Mouse (Mus musculus) layer of hippocampus, postnatal 10 days (tissue): ENCODE measurements around the gene Hoxb1. TPM values are rescaled to one million over a fixed set of nuclear protein-coding genes. Genes with fewer than 3 reads are reported as not detected.

Source experiments
- DNase-seq, 2 experiments: peaks; one replicate each; pipeline ENCODE4 v3.0.0; 2021; ENCODE audit warnings: low spot score in 2 of 2
- total RNA-seq, 2 experiments: library from RNA; stranded (reverse); gene quantifications; 2 replicates each; pipeline ENCODE4 v1.2.3; 2021

Gene Hoxb1
- total RNA-seq, 2 experiments from 2014 or later = not detected

DNA sequence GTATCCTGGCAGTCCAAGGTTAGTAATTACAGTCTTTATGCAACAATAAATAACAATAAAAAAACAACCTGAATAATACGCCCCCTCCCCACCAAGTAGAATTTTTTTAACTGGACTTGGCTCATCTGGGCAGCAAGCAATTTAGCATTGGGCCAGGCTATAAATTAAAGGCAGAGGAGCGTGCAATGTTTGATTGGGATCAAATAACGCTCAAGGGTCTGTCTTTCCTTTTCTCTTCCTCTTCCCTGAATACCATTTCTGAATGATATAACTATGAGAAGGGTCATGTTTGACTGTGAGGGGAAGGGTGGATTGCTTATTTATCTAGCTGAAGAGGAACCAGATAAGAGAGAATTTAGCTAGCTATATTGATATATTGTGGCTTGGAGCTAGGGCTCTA lies 16.6 kb upstream of the Hoxb1 start:
- no peak for DNase-seq

DNA sequence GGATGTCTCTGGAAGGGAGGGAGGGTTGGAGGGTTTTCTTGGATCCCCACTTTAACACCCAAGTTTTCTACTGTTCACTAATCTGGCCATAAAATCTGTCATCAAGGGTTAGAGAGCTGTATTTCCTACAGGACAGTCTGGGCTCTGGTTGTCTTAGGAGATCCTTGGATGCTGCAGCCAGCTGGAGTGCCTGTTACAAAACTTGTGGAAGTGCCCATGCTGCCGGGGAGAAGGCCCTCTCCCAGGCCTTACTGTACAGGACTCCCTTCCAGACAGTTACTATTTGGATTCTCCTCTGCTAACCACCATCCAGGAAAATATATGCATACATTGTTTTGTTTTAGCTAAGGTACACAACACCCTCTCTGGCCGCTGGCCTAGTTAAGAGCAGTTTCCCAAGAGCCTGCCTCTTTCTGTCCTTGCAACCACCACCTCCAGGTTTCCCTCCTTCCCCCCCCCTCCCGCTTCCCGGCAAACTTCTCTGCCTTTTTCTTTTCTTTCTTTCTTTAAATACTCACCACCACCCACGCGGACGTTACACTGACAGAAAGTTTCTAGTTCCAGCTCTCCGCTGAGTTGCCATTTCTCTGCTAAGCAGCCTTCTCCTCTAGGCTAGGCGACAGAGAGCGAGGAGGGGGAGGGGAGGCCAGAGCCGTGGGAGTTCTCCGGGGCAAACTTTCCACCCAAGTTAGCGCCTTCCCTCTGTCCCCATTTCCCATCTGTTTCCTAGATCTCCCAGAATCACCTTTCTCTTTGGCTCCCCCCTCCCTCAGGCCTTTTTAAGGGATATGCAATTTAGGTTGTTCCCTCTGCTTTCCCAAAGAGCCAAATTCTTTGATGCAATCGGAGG lies 15.8 kb upstream of the Hoxb1 start:
- DNase-seq = no peak

DNA sequence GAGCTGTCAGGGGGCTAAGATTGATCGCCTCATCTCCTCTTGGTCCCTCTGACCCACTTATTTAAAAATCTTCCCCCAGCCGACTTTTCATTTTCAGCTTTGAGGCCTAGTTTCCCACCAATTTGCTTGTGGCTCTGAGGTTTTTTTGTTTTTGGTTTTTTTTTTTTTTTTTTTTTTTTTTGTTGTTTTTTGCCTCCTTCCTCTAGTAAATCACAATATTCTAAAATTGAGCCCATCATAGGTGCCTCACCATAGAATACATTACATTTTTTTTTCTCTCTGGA lies 15.3 kb upstream of the Hoxb1 start, which contains the start of gene Hoxb2:
TSS of gene Hoxb2 (plus strand) at position 185 of the 284 bp plus-strand sequence.
- DNase-seq = no peak

DNA sequence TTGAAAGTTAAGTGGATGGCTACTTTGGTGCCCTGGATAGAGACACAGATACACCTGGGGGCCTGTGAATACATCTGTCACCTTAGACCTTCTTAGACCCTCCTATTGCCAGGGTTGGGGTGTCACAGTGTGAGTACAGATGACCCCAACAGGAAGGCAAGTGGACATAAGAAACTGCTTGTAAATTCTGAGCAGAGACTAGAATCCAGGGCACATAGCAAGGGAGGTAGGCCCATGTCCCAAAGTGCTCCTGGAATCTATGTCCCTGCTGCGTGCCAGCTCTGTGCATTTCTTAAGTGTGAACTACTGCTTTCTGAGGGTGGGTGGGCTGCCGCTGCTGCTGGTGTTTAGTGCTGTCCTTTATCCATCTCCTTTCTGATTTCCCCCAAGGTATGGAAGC lies 14.8 kb upstream of the Hoxb1 start:
- DNase-seq = no peak

DNA sequence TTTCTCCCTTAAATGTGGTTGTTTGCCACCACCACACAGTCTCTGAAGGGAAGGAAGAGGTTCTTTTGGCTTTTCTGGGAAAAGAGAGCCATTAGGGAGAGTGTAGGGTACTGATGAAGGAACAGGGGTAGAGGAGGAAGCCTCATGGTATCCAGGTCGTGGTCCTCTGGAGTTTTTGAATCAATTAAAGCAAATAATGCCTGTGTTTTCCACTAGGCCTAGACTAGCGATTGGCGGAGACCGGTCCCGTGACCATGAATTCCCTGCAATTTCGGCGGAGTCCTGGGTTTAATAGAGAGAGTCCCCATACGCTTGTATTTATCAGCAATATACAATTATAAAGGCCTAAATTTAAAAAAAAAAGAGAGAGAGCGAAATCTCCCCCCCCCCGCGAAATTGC lies 14.2 kb upstream of the Hoxb1 start:
- no peak for DNase-seq

DNA sequence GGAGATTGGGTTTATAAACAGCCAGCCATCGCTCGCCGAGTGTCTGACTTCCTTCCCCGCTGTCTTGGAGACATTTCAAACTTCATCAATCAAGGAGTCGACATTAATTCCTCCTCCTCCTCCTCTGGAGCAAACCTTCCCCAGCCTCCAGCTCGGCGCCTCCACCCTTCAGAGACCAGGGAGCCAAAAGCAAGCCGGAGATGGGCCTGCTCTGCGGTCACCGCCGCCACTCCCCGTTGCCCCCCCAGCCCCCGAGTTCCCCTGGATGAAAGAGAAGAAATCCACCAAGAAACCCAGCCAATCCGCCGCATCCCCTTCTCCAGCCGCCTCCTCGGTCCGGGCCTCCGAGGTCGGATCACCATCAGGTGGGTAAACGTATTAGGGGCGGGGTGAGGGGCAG lies 13.7 kb upstream of the Hoxb1 start:
- DNase-seq = no peak

DNA sequence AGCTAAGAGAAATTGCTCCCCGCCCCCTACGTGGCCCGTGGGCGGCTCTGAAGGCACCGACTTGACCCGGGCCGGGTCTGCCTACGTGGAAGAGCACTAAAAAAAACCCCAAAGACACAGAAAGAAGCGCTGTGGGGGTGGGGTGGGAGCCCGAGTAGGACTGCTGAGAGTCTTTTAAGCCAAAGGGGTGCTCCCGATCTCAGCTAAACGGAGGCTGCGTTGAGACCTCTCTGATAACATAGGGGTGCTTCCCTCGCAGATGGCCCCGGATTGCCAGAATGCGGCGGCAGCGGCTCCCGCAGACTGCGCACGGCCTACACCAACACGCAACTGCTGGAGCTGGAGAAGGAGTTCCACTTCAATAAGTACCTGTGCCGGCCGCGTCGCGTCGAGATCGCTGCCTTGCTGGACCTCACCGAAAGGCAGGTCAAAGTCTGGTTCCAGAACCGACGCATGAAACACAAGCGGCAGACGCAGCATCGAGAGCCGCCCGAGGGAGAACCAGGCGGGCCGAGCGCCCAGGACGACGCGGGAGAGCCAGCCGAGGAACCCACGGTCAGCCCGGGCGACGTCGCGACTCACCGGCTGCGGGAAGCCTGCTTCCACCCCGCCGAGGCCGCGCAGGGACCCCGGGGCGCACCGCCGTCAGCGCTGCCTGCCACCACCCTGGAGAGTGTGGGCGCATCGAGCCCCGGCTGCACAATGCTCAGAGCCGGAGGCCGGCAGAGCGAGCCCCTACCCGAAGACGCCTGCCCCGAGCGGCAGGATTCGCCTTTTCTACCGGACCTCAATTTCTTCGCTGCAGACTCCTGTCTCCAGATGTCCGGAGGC lies 12.6 kb upstream of the Hoxb1 start:
- no peak for DNase-seq

DNA sequence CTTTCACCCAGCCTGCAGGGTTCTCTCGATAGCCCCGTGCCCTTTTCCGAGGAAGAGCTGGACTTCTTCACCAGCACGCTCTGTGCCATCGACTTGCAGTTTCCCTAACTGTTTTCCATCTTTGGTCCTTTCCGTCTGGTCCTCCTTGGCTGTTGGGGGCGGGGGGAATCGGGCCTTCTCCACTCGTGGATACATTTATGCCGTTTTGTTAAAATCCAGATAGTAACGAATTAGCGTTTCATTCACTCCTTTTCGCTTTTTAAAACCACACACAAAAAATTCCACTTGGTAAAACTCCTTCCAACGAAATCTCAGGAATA lies 12.1 kb upstream of the Hoxb1 start:
- DNase-seq = peak; percentile 13 to 22

DNA sequence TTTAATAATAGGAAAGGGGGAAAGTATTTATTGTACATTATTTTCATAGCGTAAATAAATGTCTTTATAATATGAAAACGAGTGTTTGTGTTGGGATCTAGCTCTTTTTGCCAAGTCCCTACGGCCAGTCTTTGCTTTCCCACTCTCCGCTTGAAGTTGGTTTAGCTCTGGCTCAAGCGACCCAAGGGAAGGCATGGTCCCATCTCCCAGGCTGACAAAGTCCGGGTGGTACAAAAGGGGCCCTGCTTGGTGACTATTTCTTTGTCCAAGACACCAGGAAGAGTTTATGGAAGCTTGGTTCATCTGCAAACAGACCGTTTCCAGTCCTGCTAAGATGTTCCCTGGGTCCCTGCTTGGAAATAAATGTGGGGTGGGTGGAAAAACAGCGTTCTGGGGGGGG lies 11.6 kb upstream of the Hoxb1 start:
- no peak for DNase-seq

DNA sequence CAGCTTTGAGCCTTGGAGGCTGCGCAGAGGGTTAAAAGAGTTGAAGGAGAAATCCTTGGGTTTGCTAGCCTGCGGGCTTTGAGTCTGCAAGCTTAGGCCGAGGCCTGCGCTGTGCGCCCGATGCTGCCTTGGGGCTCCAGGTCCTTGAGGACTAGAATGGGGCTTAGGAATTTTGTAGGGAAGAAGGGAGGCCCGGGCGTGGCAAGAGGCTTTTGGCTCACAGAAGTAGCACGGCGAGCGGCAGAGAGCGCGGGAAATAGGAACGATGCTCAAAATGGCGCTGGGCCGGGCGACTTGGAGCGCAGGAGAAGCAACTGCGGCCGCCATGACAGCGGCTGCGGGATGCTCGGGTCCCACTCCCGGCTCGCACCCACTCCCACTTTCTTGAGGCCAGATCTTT lies 11.2 kb upstream of the Hoxb1 start:
- no peak for DNase-seq

DNA sequence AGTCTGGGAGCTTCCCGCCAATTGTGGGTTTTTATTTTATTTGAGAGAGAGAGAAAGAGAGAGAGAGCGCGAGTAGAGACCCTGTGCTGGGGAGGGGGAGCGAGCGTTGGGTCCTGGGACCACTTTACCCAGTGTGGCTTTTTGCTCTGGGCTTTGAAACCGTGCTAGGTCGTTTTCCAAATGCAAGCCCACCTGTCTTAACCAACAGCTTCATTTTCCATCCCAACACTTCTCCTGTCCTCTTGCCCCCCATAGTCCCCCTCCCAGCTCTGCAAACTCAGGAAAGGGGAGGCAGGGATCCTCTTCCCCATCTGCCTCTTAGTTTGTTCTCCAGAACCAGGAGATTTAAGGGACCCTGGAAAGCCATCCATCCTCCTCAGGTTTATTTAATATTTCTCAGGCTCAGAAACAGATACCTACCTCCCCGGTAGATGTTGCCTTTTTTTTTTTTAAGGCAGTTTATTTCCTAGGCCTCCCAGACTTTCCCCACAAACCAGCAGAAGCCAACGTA lies 10.7 kb upstream of the Hoxb1 start:
- DNase-seq = no peak

DNA sequence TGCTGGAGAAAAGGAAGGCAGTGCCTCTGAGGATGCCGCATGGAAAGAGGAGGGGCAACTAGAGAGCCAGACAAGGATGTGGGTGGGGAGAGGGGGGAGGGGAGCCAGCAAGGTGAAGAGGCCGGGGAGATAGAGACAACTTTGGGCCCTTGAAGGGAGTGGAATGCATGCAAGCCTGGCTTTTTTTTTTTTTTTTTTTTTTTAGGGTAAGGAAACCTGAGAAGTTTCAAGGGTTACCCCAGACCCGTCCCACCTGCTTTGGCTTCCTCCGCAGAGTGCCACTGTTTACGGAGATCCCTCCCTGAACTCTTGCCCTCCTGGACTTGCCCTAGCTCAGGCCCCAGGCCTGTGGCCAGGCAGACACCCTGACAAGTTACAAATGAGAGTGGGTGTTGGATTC lies 1.7 kb upstream of the Hoxb1 start:
- no peak for DNase-seq

DNA sequence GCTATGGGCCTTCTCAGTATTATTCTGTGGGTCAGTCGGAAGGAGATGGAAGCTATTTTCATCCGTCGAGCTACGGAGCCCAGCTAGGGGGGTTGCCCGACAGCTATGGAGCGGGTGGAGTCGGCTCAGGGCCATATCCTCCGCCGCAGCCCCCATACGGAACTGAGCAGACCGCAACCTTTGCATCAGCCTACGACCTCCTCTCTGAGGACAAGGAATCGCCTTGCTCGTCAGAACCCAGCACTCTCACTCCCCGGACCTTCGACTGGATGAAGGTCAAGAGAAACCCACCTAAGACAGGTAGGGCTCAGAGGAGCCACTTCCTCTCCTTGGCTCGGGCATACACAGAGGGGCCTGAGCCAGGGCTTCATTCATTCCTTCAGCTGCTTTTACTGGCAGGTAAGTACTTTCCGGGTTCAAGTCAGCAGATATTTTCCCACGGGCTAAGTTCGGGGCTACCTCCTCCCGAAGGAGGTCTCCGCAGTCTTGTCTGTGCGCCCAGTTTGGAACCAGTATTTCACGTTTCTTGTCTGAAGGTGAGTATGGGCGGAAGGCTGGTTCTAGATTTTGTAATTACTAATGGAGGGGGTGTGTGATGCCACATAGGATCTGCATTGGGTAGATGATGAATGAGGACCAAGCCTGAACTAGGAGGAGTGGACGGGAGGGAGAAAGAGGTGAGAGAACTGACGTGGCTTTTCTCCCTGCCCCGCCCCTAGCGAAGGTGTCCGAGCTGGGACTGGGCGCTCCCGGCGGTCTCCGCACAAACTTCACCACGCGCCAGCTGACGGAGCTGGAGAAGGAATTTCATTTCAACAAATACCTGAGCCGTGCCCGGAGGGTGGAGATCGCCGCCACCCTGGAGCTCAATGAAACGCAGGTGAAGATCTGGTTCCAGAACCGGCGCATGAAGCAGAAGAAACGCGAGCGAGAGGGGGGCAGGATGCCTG lies 815 bp downstream of the Hoxb1 start:
- DNase-seq = no peak

DNA sequence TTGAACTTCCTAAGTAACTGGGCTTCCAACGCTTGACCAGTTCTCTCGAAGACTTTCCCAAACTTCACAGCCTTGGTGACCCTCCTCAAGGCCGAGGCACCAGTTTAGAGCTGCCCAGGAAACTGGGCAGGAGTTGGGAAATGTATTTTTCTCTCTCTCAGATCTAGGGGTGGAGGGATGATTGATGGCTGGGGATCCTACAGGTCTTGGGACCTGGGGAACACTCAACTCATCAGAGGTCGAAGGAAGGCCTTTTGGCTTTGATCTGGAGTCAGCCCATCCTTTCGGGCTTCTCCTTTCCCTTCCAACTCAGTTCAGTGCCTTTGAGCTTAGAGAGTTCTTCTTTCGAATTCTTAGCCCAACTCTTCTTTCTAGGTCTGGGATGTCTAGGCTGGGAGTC lies 1.6 kb downstream of the Hoxb1 start:
- DNase-seq = no peak

DNA sequence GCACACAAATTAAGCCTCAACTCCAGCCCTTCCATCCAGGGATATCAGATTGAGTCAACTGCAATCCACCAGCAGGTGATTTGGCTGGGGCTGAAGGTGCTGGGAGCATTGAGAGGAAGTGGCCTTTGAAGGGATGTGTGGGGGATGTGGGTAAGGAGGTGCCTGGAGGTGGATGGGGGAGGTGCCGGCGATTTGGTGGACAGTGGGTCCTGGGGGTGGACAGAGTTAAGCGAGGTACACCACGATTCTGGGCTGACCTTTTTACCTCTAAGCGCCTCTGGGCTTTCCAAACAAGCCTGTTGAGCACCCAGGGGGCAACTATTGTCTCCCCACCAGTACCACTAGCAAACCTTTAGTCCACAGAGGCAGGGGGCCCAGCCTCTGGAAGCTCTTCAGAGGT lies 3.1 kb downstream of the Hoxb1 start:
- no peak for DNase-seq

DNA sequence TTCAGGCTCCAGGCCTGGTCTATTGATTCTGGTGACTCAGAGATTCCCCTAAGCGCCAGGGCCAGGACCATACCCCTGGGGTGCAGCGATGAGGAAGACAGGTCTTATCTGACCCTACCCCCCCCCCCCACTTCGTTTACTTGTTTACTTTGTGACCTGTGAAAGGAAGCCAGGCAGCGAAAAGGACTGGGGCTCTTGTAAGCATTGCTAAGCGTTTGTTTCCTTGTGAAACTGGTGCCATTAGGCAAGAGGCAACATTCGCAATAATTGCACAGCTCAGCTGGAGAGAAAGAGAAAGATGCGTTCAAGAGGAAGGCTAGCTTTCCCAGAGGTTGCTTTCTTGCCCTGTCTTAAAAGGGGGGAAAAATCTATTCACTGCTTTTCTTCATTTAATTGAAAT lies 3.6 kb downstream of the Hoxb1 start:
- no peak for DNase-seq

DNA sequence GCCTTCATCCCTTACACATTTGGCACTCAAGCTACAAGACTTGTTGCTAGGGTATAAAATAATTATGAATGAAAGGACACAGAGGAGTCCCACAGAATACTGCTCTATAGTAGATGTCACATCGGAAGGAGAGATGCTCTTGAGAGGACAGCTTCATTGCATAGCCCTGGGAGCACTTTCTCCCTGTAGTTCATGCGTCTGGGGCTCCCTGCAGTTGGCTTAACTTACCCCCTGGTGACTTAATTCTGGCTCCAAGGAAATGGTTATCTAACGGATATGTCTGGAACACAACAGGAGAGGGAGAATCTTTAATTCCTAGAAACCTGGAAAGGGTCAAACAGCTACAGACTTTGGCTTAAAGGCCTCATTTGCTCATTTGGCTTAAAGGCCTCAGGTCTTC lies 6.2 kb downstream of the Hoxb1 start:
- DNase-seq = no peak

DNA sequence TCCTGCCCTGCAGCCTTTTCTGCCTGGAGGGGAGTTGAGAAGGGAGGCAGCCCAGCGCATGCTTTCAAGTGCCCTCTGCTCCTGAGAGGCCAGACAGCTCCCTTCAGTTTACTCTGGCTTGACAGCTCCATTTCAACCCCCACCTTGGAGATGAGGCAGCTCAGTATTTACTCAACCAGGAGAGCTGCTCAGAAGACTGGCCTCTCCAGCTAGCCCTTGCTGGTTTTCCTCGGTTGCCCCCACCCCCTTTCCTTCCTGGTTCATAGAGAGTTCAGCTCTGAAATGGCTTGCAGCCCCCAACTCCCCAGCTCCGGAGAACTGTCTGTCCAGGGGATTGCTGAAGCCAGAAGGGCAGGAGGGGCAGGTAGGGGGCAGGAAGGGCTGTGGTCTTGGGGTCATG lies 7.0 kb downstream of the Hoxb1 start:
- no peak for DNase-seq

DNA sequence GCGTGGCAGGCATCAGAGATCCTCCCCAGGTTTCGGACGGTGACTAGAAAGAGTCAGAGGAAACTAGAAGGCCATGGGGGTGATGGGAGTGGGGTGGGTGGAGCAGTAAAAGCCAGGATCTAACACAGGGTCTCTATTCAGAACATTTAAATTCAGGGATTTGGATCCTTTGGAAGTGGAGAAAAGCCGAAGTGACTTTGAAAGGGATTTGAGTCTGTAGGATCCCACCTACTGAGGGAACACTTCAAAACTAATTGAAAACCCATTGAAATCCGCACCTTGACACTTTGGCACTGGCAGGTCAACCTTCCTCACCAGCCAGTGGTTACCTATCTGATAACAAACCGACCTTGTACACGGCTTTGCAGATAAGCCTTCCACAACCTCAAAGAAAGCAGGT lies 9.3 kb downstream of the Hoxb1 start:
- DNase-seq = no peak

DNA sequence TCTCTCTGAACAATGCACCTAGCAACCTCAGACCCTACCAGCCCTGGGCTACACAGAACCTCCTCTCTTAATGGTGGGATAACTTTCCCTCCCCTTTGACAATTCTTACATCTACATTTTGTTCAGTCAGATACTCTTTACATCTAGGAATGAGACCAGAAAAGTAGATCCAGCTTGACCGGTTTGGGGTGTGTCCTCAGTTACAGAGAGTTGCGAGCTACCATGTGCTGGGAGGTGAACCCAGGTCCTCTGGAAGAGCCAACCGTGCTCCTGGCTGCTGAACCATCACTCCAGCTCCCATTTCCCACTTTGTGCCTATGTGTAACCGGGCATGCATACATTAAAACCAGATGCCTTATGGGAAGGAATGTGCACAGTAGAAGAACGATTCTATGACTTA lies 17.8 kb downstream of the Hoxb1 start:
- DNase-seq = no peak

DNA sequence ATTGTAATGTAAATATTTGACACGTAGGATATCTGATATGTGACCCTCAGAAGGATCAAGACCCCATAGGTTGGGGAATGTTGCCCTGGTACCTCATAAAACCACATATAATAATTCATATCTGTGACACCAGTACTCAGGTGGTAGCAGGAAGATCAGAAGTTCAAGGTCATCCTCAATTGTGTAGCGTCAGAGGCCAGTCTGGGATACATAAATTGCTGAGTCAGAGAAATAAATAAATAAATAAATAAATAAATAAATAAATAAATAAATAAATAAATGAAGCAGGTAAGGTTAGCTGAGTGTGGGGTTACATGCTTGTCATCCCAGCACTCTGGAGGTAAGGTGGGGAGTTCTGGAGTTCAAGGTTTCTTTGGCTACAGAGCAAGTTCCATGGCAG lies 22.1 kb downstream of the Hoxb1 start:
- no peak for DNase-seq
